Mouse (Mus musculus) left cerebral cortex, adult 11 months (tissue): ENCODE measurements around the gene Ptpn1.

Experiments used
- DNase-seq: peaks from one replicate; pipeline ENCODE4 v3.0.0; 2022; ENCODE audit warnings: low spot score

Ptpn1 gene

GRCm38 (mm10) chr2:167947251-167947650 lies 15.4 kb downstream of the Ptpn1 start:
- no peak for DNase-seq

- no peak for DNase-seq
Observed at GRCm38 (mm10) chr2:167948047-167948446, 16.2 kb downstream of the Ptpn1 start.

GRCm38 (mm10) chr2:167948557-167948956 lies 16.7 kb downstream of the Ptpn1 start:
- DNase-seq = no peak

GRCm38 (mm10) chr2:167949250-167949649 lies 17.4 kb downstream of the Ptpn1 start:
- DNase-seq = no peak

GRCm38 (mm10) chr2:167949808-167950207 lies 18.0 kb downstream of the Ptpn1 start:
- no peak for DNase-seq

- no peak for DNase-seq
Observed at GRCm38 (mm10) chr2:167950681-167951080, 18.8 kb downstream of the Ptpn1 start.

GRCm38 (mm10) chr2:167951301-167952211 lies 19.7 kb downstream of the Ptpn1 start:
- DNase-seq = no peak

- no peak for DNase-seq
Observed at GRCm38 (mm10) chr2:167953819-167954218, 22.0 kb downstream of the Ptpn1 start.

GRCm38 (mm10) chr2:167954928-167955327 lies 23.1 kb downstream of the Ptpn1 start:
- DNase-seq = no peak

- no peak for DNase-seq
Observed at GRCm38 (mm10) chr2:167957539-167957938, 25.7 kb downstream of the Ptpn1 start.

GRCm38 (mm10) chr2:167958082-167958788 lies 26.4 kb downstream of the Ptpn1 start:
- DNase-seq = no peak

- DNase-seq = no peak
Observed at GRCm38 (mm10) chr2:167958843-167959242, 27.0 kb downstream of the Ptpn1 start.

GRCm38 (mm10) chr2:167959384-167959911 lies 27.6 kb downstream of the Ptpn1 start:
- DNase-seq = no peak

- no peak for DNase-seq
Observed at GRCm38 (mm10) chr2:167959996-167960395, 28.1 kb downstream of the Ptpn1 start.

- no peak for DNase-seq
Observed at GRCm38 (mm10) chr2:167960584-167960983, 28.7 kb downstream of the Ptpn1 start.

GRCm38 (mm10) chr2:167962347-167962746 lies 30.5 kb downstream of the Ptpn1 start:
- no peak for DNase-seq

- DNase-seq = no peak
Observed at GRCm38 (mm10) chr2:167963176-167963575, 31.3 kb downstream of the Ptpn1 start.

GRCm38 (mm10) chr2:167963778-167964300 lies 32.0 kb downstream of the Ptpn1 start:
- no peak for DNase-seq

- no peak for DNase-seq
Observed at GRCm38 (mm10) chr2:167964320-167964719, 32.5 kb downstream of the Ptpn1 start.

- no peak for DNase-seq
Observed at GRCm38 (mm10) chr2:167965911-167966310, 34.1 kb downstream of the Ptpn1 start.

- no peak for DNase-seq
Observed at GRCm38 (mm10) chr2:167968504-167968903, 36.6 kb downstream of the Ptpn1 start.

GRCm38 (mm10) chr2:167969851-167970541 lies 38.1 kb downstream of the Ptpn1 start:
- no peak for DNase-seq
